Mouse (Mus musculus) kidney, postnatal 0 days (tissue): Measurements from ENCODE around the gene Pde4d. TPM values are rescaled to one million over a fixed set of nuclear protein-coding genes. Genes with fewer than 3 reads are reported as not detected.

Experiments used
- ATAC-seq: fragments of 200-750 bp; cut with Nextera tagmentation; replicated peaks from 2 replicates; pipeline ENCODE4 v1.8.0; 2017; ENCODE audit warnings: low read depth, moderate number of reproducible peaks, moderate TSS enrichment, moderate library complexity; ENCODE audit not compliant: low FRiP score
- DNase-seq: peaks from one replicate; pipeline ENCODE4 v3.0.0-alpha.2; 2016; ENCODE audit warnings: low spot score
- H3K27ac ChIP-seq: fragments of 300-500 bp; sonication (generic); 2 replicates; pipeline ENCODE4 v1.5.1; 2014; ENCODE audit warnings: mild to moderate bottlenecking
- H3K27me3 ChIP-seq: fragments of 300-500 bp; sonication (generic); 2 replicates; pipeline ENCODE4 v1.6.1; 2014; ENCODE audit warnings: low read length, mixed read lengths; ENCODE audit not compliant: insufficient read depth
- H3K36me3 ChIP-seq: fragments of 300-500 bp; sonication (generic); 2 replicates; pipeline ENCODE4 v1.6.1; 2014; ENCODE audit warnings: low read length, mixed read lengths; ENCODE audit not compliant: insufficient read depth
- H3K4me1 ChIP-seq: fragments of 300-500 bp; sonication (generic); replicated peaks from 2 replicates; pipeline ENCODE4 v1.6.1; 2014; ENCODE audit warnings: antibody characterized with exemption, low read length, mixed read lengths; ENCODE audit not compliant: insufficient read depth
- H3K4me2 ChIP-seq: fragments of 300-500 bp; sonication (generic); 2 replicates; pipeline ENCODE4 v1.6.1; 2014; ENCODE audit warnings: mild to moderate bottlenecking, low read length, moderate library complexity, mixed read lengths
- H3K4me3 ChIP-seq: fragments of 300-500 bp; sonication (generic); replicated peaks from 2 replicates; pipeline ENCODE4 v1.5.1; 2014; ENCODE audit warnings: low read depth, low read length
- H3K9ac ChIP-seq: fragments of 300-500 bp; sonication (generic); 2 replicates; pipeline ENCODE4 v1.6.1; 2014; ENCODE audit warnings: low read depth, low read length
- H3K9me3 ChIP-seq: fragments of 300-500 bp; sonication (generic); replicated peaks from 2 replicates; pipeline ENCODE4 v1.6.1; 2016; ENCODE audit warnings: low read length, inconsistent platforms, mixed read lengths
- CTCF ChIP-seq: IDR thresholded peaks from 2 replicates; pipeline ENCODE4 v1.5.1; 2016; ENCODE audit warnings: antibody characterized with exemption, low read depth, mild to moderate bottlenecking, moderate library complexity
- WGBS: fragments of 180-500 bp; shearing (Covaris S2); extraction: QIAGEN DNeasy Blood & Tissue Kit; methylation state at CpG from one replicate; pipeline ENCODE4 v1.1.7; 2014; 5-methylcytosine and 5-hydroxymethylcytosine counted together
- polyA plus RNA-seq: library from polyadenylated mRNA; unstranded; fragments of >200 nt; fragmentation: Nextera tagmentation; extraction: Ambion mirVana; gene quantifications from 2 replicates; pipeline ENCODE4 v1.2.1, GENCODE M21; 2015

The Pde4d gene
- polyA plus RNA-seq, 1 experiment from 2014 or later = 7.1 TPM

DNA sequence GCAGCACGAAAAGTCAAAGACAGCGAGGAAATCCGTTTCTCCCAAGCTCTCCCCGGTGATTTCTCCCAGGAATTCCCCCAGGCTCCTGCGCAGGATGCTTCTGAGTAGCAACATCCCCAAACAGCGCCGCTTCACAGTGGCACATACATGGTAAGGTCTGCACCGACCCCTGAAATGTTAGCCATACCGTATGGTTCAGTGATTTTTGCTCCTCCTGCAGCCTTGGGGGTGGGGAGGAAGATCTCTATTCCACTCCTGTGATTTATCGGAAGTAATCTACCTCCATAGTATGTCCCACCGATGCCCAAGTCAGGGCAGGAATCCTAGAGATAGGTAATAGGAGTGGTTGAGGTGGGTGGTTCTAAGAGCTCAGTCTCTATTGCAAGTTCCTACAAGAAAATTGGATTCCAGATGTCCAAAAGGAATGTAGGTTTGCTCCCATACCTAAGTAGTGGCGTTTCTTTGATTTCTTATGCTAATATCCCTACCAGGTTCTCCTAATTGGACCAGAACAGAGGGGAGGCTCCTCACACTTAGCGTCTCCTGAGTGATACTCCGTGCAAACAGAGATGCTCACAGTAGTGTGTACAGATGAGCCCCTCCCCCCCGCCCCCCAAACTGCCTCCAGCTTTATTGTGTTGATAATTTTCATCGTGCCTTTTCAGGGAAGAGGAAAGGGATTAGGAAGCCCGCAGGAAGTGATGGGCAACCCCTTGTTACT, 811.2 kb downstream of the Pde4d start:
- DNase-seq (peak; percentile 36), ATAC-seq (peak; percentile 64)
- peak overlapping the region; percentile 68 for H3K9ac ChIP-seq
- H3K4me2 ChIP-seq = peak overlapping the region; percentile 85
- TF ChIP-seq CTCF = no peak
- H3K36me3 ChIP-seq = no peaks in the 10 kb centered on the region
- peak overlapping the region; percentile 85 for H3K27ac ChIP-seq
- H3K4me3 ChIP-seq = peak overlapping the region; percentile 55
- H3K4me1 ChIP-seq = 0 out of 2 replicates have a peak, but pooled peaks cover 5% of the 10 kb centered on the region
- no peaks in the 10 kb centered on the region for H3K9me3 ChIP-seq
- under 1% methylated on average over 17 of the region's 17 CpGs for WGBS
- H3K27me3 ChIP-seq = no peaks in the 10 kb centered on the region

DNA sequence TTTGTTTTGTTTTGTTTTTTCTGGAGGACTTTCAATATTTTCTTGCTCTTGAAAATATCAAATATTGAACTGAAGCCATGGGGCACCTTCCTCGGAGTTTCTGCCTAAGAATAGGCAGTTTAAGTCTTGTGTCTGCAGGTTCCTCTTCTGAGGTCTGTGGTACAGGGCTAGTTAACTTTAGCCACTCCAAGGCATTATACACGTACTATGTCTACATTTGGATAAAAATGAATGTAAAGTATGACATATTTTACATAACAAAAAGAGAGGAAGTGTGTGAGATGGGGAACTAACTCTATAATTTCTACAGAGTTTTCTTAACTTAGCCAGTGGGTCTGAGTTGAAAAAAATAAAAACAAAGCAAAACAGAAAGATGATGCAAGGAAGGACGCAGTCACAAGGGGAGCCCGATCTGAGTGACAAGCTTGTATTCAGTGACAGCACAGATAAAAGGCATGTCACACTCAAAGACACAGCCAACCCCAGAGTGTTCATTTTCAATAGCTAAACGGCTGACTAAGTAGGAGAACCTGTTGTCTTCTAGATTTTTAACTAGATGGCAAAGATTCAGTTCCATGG, 812.0 kb downstream of the Pde4d start:
- Histone ChIP-seq H3K4me2 (peak overlapping the region; percentile 85), H3K27ac (no peak overlapping the region), H3K4me3 (no peak overlapping the region; the same call in 1 of the 2 replicates), H3K9me3 (no peaks in the 10 kb centered on the region), H3K9ac (no peak overlapping the region), H3K27me3 (no peaks in the 10 kb centered on the region), H3K4me1 (0 out of 2 replicates have a peak, but pooled peaks cover 5% of the 10 kb centered on the region), H3K36me3 (no peaks in the 10 kb centered on the region)
- 42% methylated on average over 5 of the region's 5 CpGs for WGBS
- ATAC-seq (no peak), DNase-seq (no peak)
- no peak for TF ChIP-seq CTCF

DNA sequence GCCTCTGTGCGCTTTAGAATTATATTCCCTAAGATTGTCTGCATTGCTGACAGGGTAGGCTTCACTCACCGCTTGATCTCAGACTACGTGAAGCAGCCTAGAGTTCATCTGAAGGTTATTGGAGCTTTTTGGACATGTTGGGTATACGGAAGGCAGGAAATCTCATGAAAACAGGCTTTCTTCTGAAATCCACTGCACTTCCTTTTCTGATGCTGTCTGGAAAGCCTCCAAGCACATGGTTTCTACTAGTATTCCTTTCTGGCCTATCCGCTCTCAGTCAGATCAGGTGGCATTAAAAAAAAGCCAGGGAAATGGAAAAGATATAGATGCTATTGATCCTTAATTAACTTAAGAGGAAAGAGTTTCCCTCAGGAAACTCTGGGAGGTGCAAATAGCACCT, 812.8 kb downstream of the Pde4d start:
- Histone ChIP-seq H3K36me3 (no peaks in the 10 kb centered on the region), H3K4me1 (0 out of 2 replicates have a peak, but pooled peaks cover 5% of the 10 kb centered on the region), H3K9me3 (no peaks in the 10 kb centered on the region), H3K4me3 (0 out of 2 replicates have a peak overlapping the region, but pooled peaks have one; percentile 9), H3K27me3 (no peaks in the 10 kb centered on the region), H3K4me2 (peak overlapping the region; percentile 85), H3K27ac (no peak overlapping the region), H3K9ac (no peak overlapping the region)
- 56% methylated on average over 5 of the region's 5 CpGs for WGBS
- ATAC-seq (no peak), DNase-seq (no peak)
- no peak for TF ChIP-seq CTCF

DNA sequence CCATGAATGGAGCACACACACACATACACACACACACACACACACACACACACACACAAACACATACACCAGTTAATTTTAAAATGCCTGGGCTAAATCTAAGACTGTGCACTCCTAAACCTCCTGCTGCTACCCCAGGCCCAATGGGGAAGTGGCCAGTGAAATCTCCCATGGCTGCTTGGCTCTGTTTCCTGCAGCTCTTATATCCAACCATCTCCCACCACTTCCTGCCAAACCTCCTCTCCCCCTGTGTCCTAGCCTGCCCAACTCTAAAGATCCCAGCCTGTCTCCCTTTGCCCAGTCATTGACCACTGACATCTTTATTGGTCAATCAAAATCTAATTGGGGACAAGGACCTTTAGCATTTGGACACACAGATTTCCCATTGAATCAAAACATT, 814.1 kb downstream of the Pde4d start:
- H3K27me3 ChIP-seq = no peaks in the 10 kb centered on the region
- no peaks in the 10 kb centered on the region for H3K9me3 ChIP-seq
- H3K4me2 ChIP-seq = no peak overlapping the region
- TF ChIP-seq CTCF = no peak
- no peak overlapping the region for H3K4me3 ChIP-seq
- DNase-seq (no peak), ATAC-seq (no peak)
- H3K4me1 ChIP-seq = 0 out of 2 replicates have a peak, but pooled peaks cover 5% of the 10 kb centered on the region
- no peak overlapping the region for H3K27ac ChIP-seq
- no peak overlapping the region for H3K9ac ChIP-seq
- no peaks in the 10 kb centered on the region for H3K36me3 ChIP-seq

DNA sequence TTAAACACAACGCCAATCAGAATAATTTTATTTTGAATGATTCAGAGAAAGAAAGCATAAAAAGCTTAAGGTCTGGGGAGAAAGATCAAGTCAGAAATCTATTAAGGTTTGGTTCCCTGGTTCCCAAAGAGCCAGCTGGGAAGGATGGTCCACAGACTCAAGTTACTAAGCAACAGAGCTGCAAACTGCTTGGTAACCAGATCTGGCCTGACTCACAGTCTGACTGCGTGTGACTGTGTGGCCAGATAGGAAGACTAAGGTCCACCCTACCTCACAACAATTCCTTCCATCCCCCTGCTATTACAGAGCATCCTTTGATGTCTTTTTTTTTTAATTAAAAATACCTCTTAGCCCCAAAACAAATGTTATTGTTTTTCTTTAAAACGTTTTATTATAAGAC, 818.5 kb downstream of the Pde4d start:
- H3K4me3 ChIP-seq = no peak overlapping the region
- H3K27ac ChIP-seq = no peak overlapping the region
- no peak for TF ChIP-seq CTCF
- H3K4me2 ChIP-seq = no peak overlapping the region
- no peak overlapping the region for H3K9ac ChIP-seq
- H3K27me3 ChIP-seq = no peaks in the 10 kb centered on the region
- no peak for ATAC-seq
- DNase-seq = no peak
- no peaks in the 10 kb centered on the region for H3K36me3 ChIP-seq
- WGBS = 55% methylated on average over 3 of the region's 3 CpGs
- no peaks in the 10 kb centered on the region for H3K9me3 ChIP-seq
- no peaks in the 10 kb centered on the region for H3K4me1 ChIP-seq

DNA sequence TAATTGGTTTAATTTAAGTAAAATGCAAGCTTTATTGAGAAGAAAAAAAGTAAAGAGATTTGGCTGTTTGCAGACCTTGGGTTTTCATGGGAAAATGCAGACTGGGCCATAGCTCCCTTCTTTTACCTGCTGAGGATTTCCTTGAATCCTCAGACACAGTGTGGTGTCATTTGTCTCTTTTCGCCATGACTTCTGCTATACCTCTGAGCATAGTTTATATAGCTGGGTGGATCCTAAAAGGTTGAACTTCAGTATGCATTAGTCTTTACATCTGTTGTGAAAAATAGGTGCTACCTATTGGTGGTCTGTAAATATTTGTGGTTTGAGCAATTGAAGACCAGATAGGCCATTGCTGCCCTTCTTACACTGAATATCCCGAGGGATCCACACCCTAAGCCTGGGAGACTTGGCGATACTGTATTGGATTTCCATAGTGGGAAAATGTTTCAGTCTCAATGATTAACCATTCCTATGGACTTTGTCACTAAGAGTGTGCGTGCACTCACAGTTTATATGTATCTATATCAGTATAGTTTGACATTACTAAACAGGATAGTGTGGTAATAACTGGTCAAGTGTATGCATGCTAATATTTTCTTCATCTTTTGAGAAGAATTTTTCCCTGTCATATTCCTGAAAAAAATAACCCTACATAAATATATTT, 819.0 kb downstream of the Pde4d start:
- H3K27ac ChIP-seq = no peak overlapping the region
- no peaks in the 10 kb centered on the region for H3K4me1 ChIP-seq
- no peak for ATAC-seq

More for the DNA sequence above, 819.0 kb downstream of the Pde4d start:
- Histone ChIP-seq H3K4me3 (no peak overlapping the region), H3K9ac (no peak overlapping the region), H3K4me2 (no peak overlapping the region), H3K9me3 (no peaks in the 10 kb centered on the region), H3K36me3 (no peaks in the 10 kb centered on the region), H3K27me3 (no peaks in the 10 kb centered on the region)
- TF ChIP-seq CTCF = no peak
- no peak for DNase-seq
- 88% methylated on average over 4 of the region's 4 CpGs for WGBS
